Mouse (Mus musculus): ENCODE measurements around the gene Bag1. TPM values are rescaled to one million over a fixed set of nuclear protein-coding genes. Genes with fewer than 3 reads are reported as not detected.

Gene Bag1
- total and polyA plus RNA-seq, 3 experiments, result 194 to 235 TPM; not detected in 1

GRCm38 (mm10) chr4:40955942-40956341 lies 7.8 kb upstream of the Bag1 start:
- DNase-seq (ENCODE audit: low read depth, low spot score), result peak; percentile 38
- TF ChIP-seq ETS1 (IDR thresholded peaks at IDR 0.05; ENCODE audit: low read depth, low read length) (no peak), EP300 (IDR thresholded peaks at IDR 0.05; ENCODE audit: low read depth in 1 of 2, low read length in 2 of 2) (0 out of 4 replicates have a peak, but pooled peaks of 1 of the 2 experiments have one; percentile 13), MYC (IDR thresholded peaks at IDR 0.05; ENCODE audit: low read depth, low read length) (0 out of 2 replicates have a peak, but pooled peaks have one; percentile 5)
- H3K79me2 ChIP-seq (ENCODE audit: control insufficient read depth, insufficient read depth, low read length, poor library complexity), result no peaks in the 10 kb centered on the region
- H3K9me3 ChIP-seq (replicated peaks; ENCODE audit: insufficient read depth, low read length), result no peaks in the 10 kb centered on the region
- peaks cover 2 to 8% of the 10 kb centered on the region in 2 experiments; a peak in 3 of 4 replicates for H3K36me3 ChIP-seq (ENCODE audit: control insufficient read depth in 1 of 2, insufficient read depth in 2 of 2, low read length in 2 of 2)
- no peaks in the 10 kb centered on the region; a peak in 1 of 4 replicates for H3K4me1 ChIP-seq (ENCODE audit: control insufficient read depth in 1 of 2, insufficient read depth in 2 of 2, low read length in 2 of 2)
- no peak overlapping the region for H3K4me3 ChIP-seq (ENCODE audit: control insufficient read depth in 1 of 2, insufficient read depth in 1 of 2, low read depth in 2 of 2, low read length in 2 of 2)
- H3K27me3 ChIP-seq (ENCODE audit: control insufficient read depth in 1 of 2, insufficient read depth in 2 of 2, low read length in 2 of 2), result no peaks in the 10 kb centered on the region
- H3K27ac ChIP-seq (ENCODE audit: control insufficient read depth, low read depth, low read length), result no peak overlapping the region
- H3K9ac ChIP-seq (ENCODE audit: control insufficient read depth, low read depth, low read length, poor library complexity, severe bottlenecking), result no peak overlapping the region

- Histone ChIP-seq H3K9ac (ENCODE audit: control insufficient read depth, low read depth, low read length, poor library complexity, severe bottlenecking) (no peak overlapping the region), H3K27ac (ENCODE audit: control insufficient read depth, low read depth, low read length) (no peak overlapping the region), H3K9me3 (replicated peaks; ENCODE audit: insufficient read depth, low read length) (no peaks in the 10 kb centered on the region), H3K36me3 (ENCODE audit: control insufficient read depth in 1 of 2, insufficient read depth in 2 of 2, low read length in 2 of 2) (peaks cover 5 to 9% of the 10 kb centered on the region in 2 experiments), H3K4me3 (ENCODE audit: control insufficient read depth in 1 of 2, insufficient read depth in 1 of 2, low read depth in 2 of 2, low read length in 2 of 2) (no peak overlapping the region), H3K27me3 (ENCODE audit: control insufficient read depth in 1 of 2, insufficient read depth in 2 of 2, low read length in 2 of 2) (no peaks in the 10 kb centered on the region), H3K4me1 (ENCODE audit: control insufficient read depth in 1 of 2, insufficient read depth in 2 of 2, low read length in 2 of 2) (peaks cover 4 to 6% of the 10 kb centered on the region in 2 experiments; a peak in 3 of 4 replicates), H3K79me2 (ENCODE audit: control insufficient read depth, insufficient read depth, low read length, poor library complexity) (peaks cover 6% of the 10 kb centered on the region)
- TF ChIP-seq CTCF (IDR thresholded peaks at IDR 0.05 in 2 of 3, conservative IDR thresholded peaks at IDR 0.05 in 1 of 3; ENCODE audit: control insufficient read depth in 1 of 3, insufficient read depth in 1 of 3, low read depth in 2 of 3, low read length in 3 of 3, poor library complexity in 1 of 3, severe bottlenecking in 1 of 3) (peak; percentile 46 to 69 (median 67)), SMC3 (IDR thresholded peaks at IDR 0.05; ENCODE audit: low read depth, low read length) (peak; percentile 53), ZC3H11A (IDR thresholded peaks at IDR 0.05; ENCODE audit: low read depth, low read length) (peak; percentile 22; the same call in 1 of the 2 replicates), RCOR1 (IDR thresholded peaks at IDR 0.05; ENCODE audit: low read depth, low read length) (no peak), RAD21 (IDR thresholded peaks at IDR 0.05; ENCODE audit: low read depth, low read length) (peak; percentile 47)
- DNase-seq (ENCODE audit: low read depth, low spot score), result peak; percentile 75
Observed at GRCm38 (mm10) chr4:40953521-40953920, 5.4 kb upstream of the Bag1 start.

GRCm38 (mm10) chr4:40947565-40948159 lies 432 bp downstream of the Bag1 start:
- Histone ChIP-seq H3K9ac (ENCODE audit: control insufficient read depth, low read depth, low read length, poor library complexity, severe bottlenecking) (peak overlapping the region; percentile 75), H3K79me2 (ENCODE audit: control insufficient read depth, insufficient read depth, low read length, poor library complexity) (peaks cover 30% of the 10 kb centered on the region), H3K4me1 (ENCODE audit: control insufficient read depth in 1 of 2, insufficient read depth in 2 of 2, low read length in 2 of 2) (peaks cover 4 to 8% of the 10 kb centered on the region in 2 experiments; a peak in 3 of 4 replicates), H3K27ac (ENCODE audit: control insufficient read depth, low read depth, low read length) (peak overlapping the region; percentile 30), H3K36me3 (ENCODE audit: control insufficient read depth in 1 of 2, insufficient read depth in 2 of 2, low read length in 2 of 2) (peaks cover 10 to 19% of the 10 kb centered on the region in 2 experiments), H3K9me3 (replicated peaks; ENCODE audit: insufficient read depth, low read length) (no peaks in the 10 kb centered on the region), H3K27me3 (ENCODE audit: control insufficient read depth in 1 of 2, insufficient read depth in 2 of 2, low read length in 2 of 2) (no peaks in the 10 kb centered on the region), H3K4me3 (ENCODE audit: control insufficient read depth in 1 of 2, insufficient read depth in 1 of 2, low read depth in 2 of 2, low read length in 2 of 2) (peak overlapping the region; percentile 88 to 95)
- peak; percentile 68 for DNase-seq (ENCODE audit: low read depth, low spot score)
- peak; percentile 50; the same call in 1 of the 2 replicates for TF ChIP-seq MYC (IDR thresholded peaks at IDR 0.05; ENCODE audit: low read depth, low read length)
- no peak for TF ChIP-seq MYB (IDR thresholded peaks at IDR 0.05; ENCODE audit: low read depth, low read length)

All from MEL (cell line).